Mouse (Mus musculus) c-Kit-negative CD71-positive TER-119-positive erythroid progenitor cells, embryonic 14.5 days (primary cell): ENCODE measurements around the gene Six3.

ENCODE experiments used
- DNase-seq: peaks from one replicate; pipeline ENCODE4 v3.0.0-alpha.2; 2013; ENCODE audit warnings: low read depth, low spot score

The Six3 gene

DNA sequence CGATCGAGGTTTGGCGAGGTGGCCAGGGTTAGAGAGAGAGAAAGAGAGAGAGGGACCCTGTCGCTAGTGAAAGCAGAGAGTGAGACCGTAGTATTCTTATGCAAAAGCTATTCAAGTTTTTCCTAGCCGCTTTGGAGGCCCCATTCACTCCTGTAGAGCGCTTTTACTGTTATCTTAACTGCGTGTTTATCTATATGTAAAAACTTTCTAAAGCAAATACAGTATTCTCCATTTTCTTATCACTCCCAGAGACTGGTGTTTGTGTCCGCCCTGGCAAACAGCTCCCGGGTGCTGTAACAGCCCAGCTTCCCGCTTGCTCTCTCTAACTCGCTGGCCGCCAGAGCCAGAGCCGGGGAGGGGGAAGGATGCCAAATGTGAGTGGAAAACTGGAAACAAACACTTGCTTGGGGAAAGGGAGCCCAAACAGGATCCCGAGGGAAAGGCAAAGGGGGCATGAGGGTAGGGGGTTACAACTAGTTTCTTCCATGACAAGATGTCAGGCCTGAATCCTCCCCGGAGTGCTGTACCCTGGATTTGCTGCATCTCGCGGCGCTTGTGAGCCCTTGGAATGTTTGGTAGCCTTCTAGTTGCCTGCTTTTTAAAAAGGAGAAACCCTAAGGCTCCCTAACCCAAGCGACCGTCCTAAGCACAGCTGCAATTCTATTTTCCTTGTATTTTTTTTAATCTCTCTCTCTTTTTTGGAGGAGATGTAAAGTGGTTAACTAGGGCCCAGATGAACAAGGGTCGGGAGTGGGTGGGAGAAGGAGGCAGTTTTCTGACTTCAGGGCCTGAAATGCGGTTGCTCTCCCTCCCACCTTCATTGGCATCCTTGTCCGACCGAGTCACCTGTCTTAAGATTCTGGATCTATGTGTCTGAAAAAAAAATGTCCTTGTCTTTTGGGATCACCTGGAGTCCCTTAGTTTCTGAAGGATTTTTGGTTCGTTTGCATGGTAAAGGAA lies 11.9 kb downstream of the Six3 start:
- DNase-seq = no peak

- DNase-seq = no peak
These were observed 12.9 kb downstream of the Six3 start for GRCm38 (mm10) chr17:85626091-85626860.

GRCm38 (mm10) chr17:85627751-85628150 lies 14.3 kb downstream of the Six3 start:
- no peak for DNase-seq

DNA sequence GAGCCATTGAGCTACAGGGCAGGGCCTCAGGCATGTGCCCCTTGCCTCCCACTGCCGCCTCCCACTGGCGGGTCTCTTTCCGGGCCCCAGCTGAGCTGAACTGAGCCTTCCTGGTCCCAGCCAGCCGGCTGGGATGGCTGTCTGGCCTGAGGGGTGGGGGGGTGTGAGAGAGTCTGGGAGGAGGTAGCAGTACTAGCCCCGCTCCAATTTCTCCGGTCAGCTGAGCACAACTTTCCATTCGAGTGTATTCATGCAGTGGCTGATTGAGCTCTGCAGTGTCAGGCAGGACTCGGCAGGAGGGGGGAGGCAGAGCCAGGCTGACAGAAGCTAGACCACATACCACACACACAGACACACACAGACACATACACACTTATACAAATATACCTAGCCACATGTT lies 15.4 kb downstream of the Six3 start:
- no peak for DNase-seq

- no peak for DNase-seq
These were observed 16.0 kb downstream of the Six3 start for GRCm38 (mm10) chr17:85629396-85629795.

- DNase-seq = no peak
These were observed 17.1 kb downstream of the Six3 start for GRCm38 (mm10) chr17:85630296-85631050.

DNA sequence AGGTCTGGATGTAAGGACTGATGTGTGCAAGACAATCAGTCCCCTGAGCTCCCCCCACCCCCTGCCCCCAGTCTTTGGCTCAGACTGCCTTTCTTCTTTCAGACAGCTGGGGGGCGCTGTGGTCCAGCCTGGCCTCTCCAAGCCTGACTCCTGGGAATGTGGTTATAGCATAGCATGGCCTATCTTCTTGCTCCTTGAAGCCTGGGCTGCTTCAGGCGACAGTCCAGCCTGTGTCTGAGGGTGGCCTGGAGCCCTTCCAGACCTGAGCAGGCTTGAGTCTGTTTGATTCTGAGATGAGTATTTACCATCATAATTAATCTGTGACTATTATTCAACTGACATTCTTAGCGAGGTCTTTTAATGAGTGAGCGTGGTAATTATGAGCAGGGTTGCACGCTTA lies 17.7 kb downstream of the Six3 start:
- DNase-seq = no peak

- no peak for DNase-seq
These were observed 20.2 kb downstream of the Six3 start for GRCm38 (mm10) chr17:85633619-85634018.

- no peak for DNase-seq
These were observed 24.5 kb downstream of the Six3 start for GRCm38 (mm10) chr17:85637876-85638275.

DNA sequence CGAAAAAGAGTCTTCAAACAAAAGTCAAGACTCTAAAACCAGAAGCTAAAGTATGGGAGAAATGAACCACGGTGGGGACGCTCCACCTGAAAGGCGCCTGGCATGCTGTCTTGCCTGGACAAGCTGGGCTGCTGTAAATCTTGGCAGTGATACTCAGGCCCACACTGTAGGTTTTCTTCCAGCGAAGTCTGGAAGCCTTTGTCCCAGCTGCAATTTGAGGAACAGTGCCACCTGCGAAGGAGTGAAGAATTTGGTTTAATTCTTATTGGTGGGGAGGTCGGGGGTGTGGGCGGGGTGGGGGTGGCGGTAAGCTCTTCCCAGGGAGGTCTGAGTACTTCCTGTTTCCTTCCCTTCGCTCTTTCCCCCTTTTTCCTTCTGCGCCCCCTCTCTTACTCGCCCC lies 31.9 kb downstream of the Six3 start:
- DNase-seq = no peak

- DNase-seq = no peak
These were observed 32.6 kb downstream of the Six3 start for GRCm38 (mm10) chr17:85645718-85646665.

- DNase-seq = no peak
These were observed 46.6 kb downstream of the Six3 start for GRCm38 (mm10) chr17:85660016-85660415.

GRCm38 (mm10) chr17:85661521-85661920 lies 48.1 kb downstream of the Six3 start:
- no peak for DNase-seq

GRCm38 (mm10) chr17:85664202-85664601 lies 50.8 kb downstream of the Six3 start:
- no peak for DNase-seq

DNA sequence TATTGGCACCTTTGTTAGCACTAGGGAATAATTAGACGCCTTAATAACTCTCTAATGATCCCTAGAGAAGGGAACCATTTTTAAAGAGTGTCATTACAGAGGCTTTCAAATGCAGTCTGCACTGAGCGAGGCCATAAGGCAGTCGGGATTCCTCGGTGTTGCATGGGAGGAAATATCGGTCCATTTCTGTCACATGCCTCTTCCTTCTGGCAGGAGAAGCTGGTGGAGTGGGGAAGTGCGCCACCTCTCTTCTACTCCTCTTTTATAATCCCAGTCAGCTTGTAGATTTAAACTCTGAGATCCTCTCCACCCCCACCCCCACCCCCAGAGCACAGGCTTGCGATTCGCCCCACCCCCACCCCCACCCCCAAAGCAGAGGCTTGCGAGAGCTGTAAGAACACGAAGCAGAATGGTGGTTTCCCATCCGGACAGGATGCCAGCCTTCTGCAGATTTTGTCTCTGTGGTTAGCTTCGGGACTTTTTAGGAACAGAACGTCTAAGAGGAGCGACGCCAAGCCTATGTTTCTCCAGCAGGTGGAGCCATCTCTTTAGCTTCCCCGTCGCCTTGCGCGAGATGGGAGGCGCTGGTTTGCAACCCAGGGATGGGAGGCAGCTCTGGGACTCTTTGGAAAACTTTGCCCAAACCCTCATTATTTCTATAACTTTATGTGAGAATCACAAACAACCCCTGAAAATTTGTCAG lies 51.4 kb downstream of the Six3 start:
- no peak for DNase-seq
